In genomic region chr9:32506866-32507861, GRCm38 (mm10) we compare ENCODE assay signal across 10 mouse cellular contexts. TPM values are rescaled to one million over a fixed set of nuclear protein-coding genes. Genes with fewer than 3 reads are reported as not detected.
DNase-seq lines count a peak whose midpoint lies in the region; ATAC-seq and TF ChIP-seq lines count a peak whose summit lies in the region.
"Had no signal": no experiment of that assay in that cellular context is flagged by ENCODE, and none has a peak within 500 bp of the region (broad histone marks: within the 10 kb centered on the region; RNA-seq: fewer than 3 reads in every experiment).

No protein-coding gene starts in this region.

- H3K4me1 ChIP-seq in neural tube, embryonic 13.5 days (replicated peaks): no peaks in the 10 kb centered on the region
- H3K4me1 ChIP-seq in limb, embryonic 13.5 days: peaks cover 72% of the 10 kb centered on the region

- no peak for ATAC-seq in neural tube, embryonic 13.5 days (ENCODE audit: low read depth)
- no peak for ATAC-seq in limb, embryonic 13.5 days (ENCODE audit: low FRiP score, low read depth)
- ATAC-seq: hindbrain, postnatal 0 days had no signal

- intact Hi-C loops in gastrocnemius, adult 2 months (cut with DNase I): loop anchor here (5.0 kb wide), 1 partner anchor 35 kb away; the partner anchor contains the start of gene Fli1
- intact Hi-C loops in gastrocnemius, postnatal 14 days (cut with DNase I; ENCODE audit: low total_unique reads): no loop called here

- no peaks in the 10 kb centered on the region for H3K27me3 ChIP-seq in neural tube, embryonic 13.5 days
- no peaks in the 10 kb centered on the region for H3K27me3 ChIP-seq in limb, embryonic 13.5 days
- H3K27me3 ChIP-seq: embryonic facial prominence, embryonic 15.5 days had no signal

- no peaks in the 10 kb centered on the region for H3K9me3 ChIP-seq in neural tube, embryonic 13.5 days
- H3K9me3 ChIP-seq in limb, embryonic 13.5 days: no peaks in the 10 kb centered on the region
- H3K9me3 ChIP-seq: embryonic facial prominence, embryonic 15.5 days had no signal

- DNase-seq in gastrocnemius, adult 2 months: no peak
- DNase-seq in gastrocnemius, postnatal 14 days: no peak
- DNase-seq in neural tube, embryonic 10.5 days (ENCODE audit: extremely low spot score, low spot score): no peak
- peak; percentile 66 for DNase-seq in thymus, postnatal 25 days
- no peak for DNase-seq in urinary bladder, postnatal 4 days (ENCODE audit: low spot score in 2 of 2)
- no peak for DNase-seq in right cerebral cortex, postnatal 25 days

- H3K9ac ChIP-seq in neural tube, embryonic 13.5 days: no peak overlapping the region
- H3K9ac ChIP-seq in limb, embryonic 13.5 days: no peak overlapping the region
- H3K9ac ChIP-seq: embryonic facial prominence, embryonic 15.5 days had no signal

- 75% methylated on average over 15 of the region's 15 CpGs for WGBS in neural tube, embryonic 13.5 days
- WGBS in limb, embryonic 13.5 days: 65% methylated on average over 15 of the region's 15 CpGs

- no peak for TF ChIP-seq CTCF in gastrocnemius, adult 2 months (IDR thresholded peaks at IDR 0.05)

- peak overlapping the region; percentile 87 for H3K27ac ChIP-seq in gastrocnemius, adult 2 months
- 0 out of 2 replicates have a peak overlapping the region, but pooled peaks have one; percentile 33 for H3K27ac ChIP-seq in neural tube, embryonic 13.5 days (replicated peaks)
- peak overlapping the region; percentile 39 for H3K27ac ChIP-seq in limb, embryonic 13.5 days
- H3K27ac ChIP-seq: embryonic facial prominence, embryonic 15.5 days; hindbrain, postnatal 0 days had no signal

- peak overlapping the region; percentile 51 for H3K4me3 ChIP-seq in gastrocnemius, adult 2 months
- no peak overlapping the region for H3K4me3 ChIP-seq in neural tube, embryonic 13.5 days
- no peak overlapping the region for H3K4me3 ChIP-seq in limb, embryonic 13.5 days
- H3K4me3 ChIP-seq: embryonic facial prominence, embryonic 15.5 days had no signal

- no peak overlapping the region for H3K4me2 ChIP-seq in neural tube, embryonic 13.5 days
- H3K4me2 ChIP-seq in limb, embryonic 13.5 days (replicated peaks): no peak overlapping the region
- H3K4me2 ChIP-seq: embryonic facial prominence, embryonic 15.5 days had no signal

- no peaks in the 10 kb centered on the region for H3K36me3 ChIP-seq in neural tube, embryonic 13.5 days
- no peaks in the 10 kb centered on the region for H3K36me3 ChIP-seq in limb, embryonic 13.5 days
- H3K36me3 ChIP-seq: embryonic facial prominence, embryonic 15.5 days had no signal

RNA-seq across cellular contexts. Expression of gene Fli1, which starts 35.5 kb away (rescaled TPM):
- 1 to 10 TPM; 7.9 to 8.5 TPM for total RNA-seq in gastrocnemius, adult 2 months (2021)
- total RNA-seq in gastrocnemius, postnatal 14 days (2021): 10 to 100 TPM; 16.2 to 16.6 TPM
- polyA plus RNA-seq in neural tube, embryonic 13.5 days (2015; fragmentation: Nextera tagmentation; extraction: Ambion mirVana): 10.1 and 13.2 TPM in 2 replicates
- polyA plus RNA-seq in limb, embryonic 13.5 days (2015; fragmentation: Nextera tagmentation; extraction: Ambion mirVana): 34.3 and 37.9 TPM in 2 replicates

Comparison
In these comparisons a context has a peak if more than half of its experiments do, and no peak if none do; other contexts are left out.
1. H3K27ac ChIP-seq: peak in every context shown above with its lines; median percentile 87 in gastrocnemius, adult 2 months; 39 in limb, embryonic 13.5 days; 33 in neural tube, embryonic 13.5 days.